Mouse (Mus musculus) cerebellum, adult 11-12 months (tissue): ENCODE results near the gene Flt1.

Source experiments
- DNase-seq: peaks from one replicate; pipeline ENCODE4 v3.0.0; 2022

Flt1 gene

GRCm38 (mm10) chr5:147724391-147724790, 1.4 kb downstream of the Flt1 start:
- DNase-seq: no peak

- no peak for DNase-seq
Measured at GRCm38 (mm10) chr5:147723811-147724210, 2.0 kb downstream of the Flt1 start.

- no peak for DNase-seq
Measured at GRCm38 (mm10) chr5:147721438-147721837, 4.4 kb downstream of the Flt1 start.

GRCm38 (mm10) chr5:147718335-147718734, 7.5 kb downstream of the Flt1 start:
- no peak for DNase-seq

GRCm38 (mm10) chr5:147716697-147717217, 9.1 kb downstream of the Flt1 start:
- no peak for DNase-seq

GRCm38 (mm10) chr5:147716276-147716675, 9.5 kb downstream of the Flt1 start:
- DNase-seq: no peak

GRCm38 (mm10) chr5:147715391-147715790, 10.4 kb downstream of the Flt1 start:
- DNase-seq: no peak

GRCm38 (mm10) chr5:147708500-147708899, 17.3 kb downstream of the Flt1 start:
- no peak for DNase-seq

- no peak for DNase-seq
Measured at GRCm38 (mm10) chr5:147707479-147707878, 18.3 kb downstream of the Flt1 start.

- DNase-seq: no peak
Measured at GRCm38 (mm10) chr5:147704890-147705289, 20.9 kb downstream of the Flt1 start.

- DNase-seq: no peak
Measured at GRCm38 (mm10) chr5:147702423-147702822, 23.4 kb downstream of the Flt1 start.

GRCm38 (mm10) chr5:147701024-147701423, 24.8 kb downstream of the Flt1 start:
- no peak for DNase-seq

GRCm38 (mm10) chr5:147698044-147698443, 27.8 kb downstream of the Flt1 start:
- DNase-seq: no peak

- no peak for DNase-seq
Measured at GRCm38 (mm10) chr5:147697165-147697564, 28.6 kb downstream of the Flt1 start.

GRCm38 (mm10) chr5:147692622-147693021, 33.2 kb downstream of the Flt1 start:
- no peak for DNase-seq

GRCm38 (mm10) chr5:147683707-147684323, 42.0 kb downstream of the Flt1 start:
- no peak for DNase-seq

- DNase-seq: no peak
Measured at GRCm38 (mm10) chr5:147681224-147681623, 44.6 kb downstream of the Flt1 start.

GRCm38 (mm10) chr5:147680711-147681110, 45.1 kb downstream of the Flt1 start:
- no peak for DNase-seq

GRCm38 (mm10) chr5:147679316-147679715, 46.5 kb downstream of the Flt1 start:
- no peak for DNase-seq

GRCm38 (mm10) chr5:147675791-147676190, 50.0 kb downstream of the Flt1 start:
- no peak for DNase-seq

GRCm38 (mm10) chr5:147671765-147672424, 53.9 kb downstream of the Flt1 start:
- no peak for DNase-seq

- no peak for DNase-seq
Measured at GRCm38 (mm10) chr5:147668637-147669344, 57.0 kb downstream of the Flt1 start.

GRCm38 (mm10) chr5:147665946-147666345, 59.9 kb downstream of the Flt1 start:
- no peak for DNase-seq

GRCm38 (mm10) chr5:147665381-147665780, 60.4 kb downstream of the Flt1 start:
- no peak for DNase-seq
